Mouse (Mus musculus): ENCODE measurements around the gene 4833427G06Rik.

DNA sequence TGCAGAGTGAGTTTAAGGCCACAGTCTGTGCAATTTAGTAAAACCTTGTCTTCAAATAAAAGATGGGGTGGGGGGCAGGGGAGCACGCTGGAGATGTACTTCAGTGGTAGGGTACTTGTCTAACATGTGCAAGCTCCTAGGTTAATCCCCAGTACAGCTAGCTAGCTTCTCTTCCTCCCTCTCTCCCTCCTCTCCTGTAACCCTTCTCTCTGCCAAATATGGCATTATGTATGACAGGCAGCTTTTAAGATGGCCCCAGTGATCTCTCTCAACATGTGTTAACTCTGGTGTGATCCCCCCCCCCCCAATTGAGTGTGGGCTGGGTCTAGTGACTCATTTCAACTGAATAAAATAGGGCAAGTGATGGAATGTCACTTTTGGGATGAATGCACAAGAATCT is 41.6 kb upstream of the 4833427G06Rik start:
- TF ChIP-seq CTCF (IDR thresholded peaks at IDR 0.05; ENCODE audit: low read depth, low read length): no peak
- TF ChIP-seq POLR2A (IDR thresholded peaks at IDR 0.05; ENCODE audit: borderline replicate concordance, low read depth, low read length): no peak

All from bone marrow macrophage, adult 2 months (primary cell).